Mouse (Mus musculus): ENCODE measurements around the gene Tarbp2.

DNA sequence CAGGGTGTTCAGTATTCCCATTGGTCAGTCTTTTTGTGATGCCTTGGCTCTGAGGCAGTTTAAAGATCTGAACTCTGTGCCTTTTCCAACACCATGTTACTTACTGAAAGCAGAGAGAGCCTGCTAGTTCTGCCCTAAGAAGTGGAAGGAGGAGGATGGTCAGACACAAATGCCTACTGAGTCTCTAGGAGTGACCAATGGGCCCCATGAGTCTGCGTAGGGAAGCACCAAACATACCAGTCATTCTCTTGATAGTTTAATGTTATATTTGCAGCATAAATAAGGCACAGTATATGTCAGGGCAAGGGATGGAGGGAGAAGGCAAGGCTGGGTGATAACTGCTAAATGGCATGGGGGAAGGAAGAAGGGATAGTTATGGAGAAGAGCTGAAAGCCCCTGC lies 10.4 kb downstream of the Tarbp2 start:
- no peak for TF ChIP-seq CTCF (IDR thresholded peaks at IDR 0.05; ENCODE audit: borderline replicate concordance, insufficient read depth, low read length)
- TF ChIP-seq POLR2A (IDR thresholded peaks at IDR 0.05; ENCODE audit: low read depth, low read length), result no peak
